Mouse (Mus musculus) gastrocnemius, postnatal 25 days (tissue): Measurements from ENCODE around the gene Gja6. TPM values are rescaled to one million over a fixed set of nuclear protein-coding genes. Genes with fewer than 3 reads are reported as not detected.

Experiments
- DNase-seq: peaks from one replicate; pipeline ENCODE4 v3.0.0; 2022
- long read RNA-seq, 2 experiments: library from polyadenylated mRNA; stranded (forward); transcript quantifications; one replicate each; pipeline ENCODE4 v2.0.0; 2021
- total RNA-seq, 2 experiments: library from RNA; stranded (reverse); gene quantifications; 1 replicate in 1 of 2; 2 replicates in 1 of 2; pipeline ENCODE4 v1.2.3; 2021

Gene Gja6
- not detected for total RNA-seq
- long read RNA-seq, experiment 1 = 0 reads
- long read RNA-seq, experiment 2 = 0 reads

DNA sequence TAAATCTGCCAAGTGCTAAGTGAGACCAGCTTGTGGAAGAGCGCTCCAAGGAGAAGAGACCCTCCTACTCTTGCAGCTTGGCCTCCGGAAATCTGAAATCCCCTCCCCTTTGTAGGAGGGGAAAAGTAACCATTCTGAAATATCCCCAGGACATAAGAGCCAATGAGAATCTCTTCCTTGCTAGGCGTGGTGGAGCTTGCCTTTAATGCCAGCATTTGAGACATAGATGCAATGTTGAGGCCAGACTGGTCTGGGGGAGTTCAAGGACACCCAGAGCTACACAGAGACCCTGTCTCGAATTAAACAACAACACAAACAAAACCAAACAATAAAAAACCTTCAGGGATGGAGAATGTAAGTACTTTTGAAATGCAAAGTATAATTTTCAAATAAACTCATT lies at the start of gene Gja6:
Gene Gja6, minus strand, starts transcription at position 101 of the 400 bp plus-strand sequence.
- DNase-seq = no peak

DNA sequence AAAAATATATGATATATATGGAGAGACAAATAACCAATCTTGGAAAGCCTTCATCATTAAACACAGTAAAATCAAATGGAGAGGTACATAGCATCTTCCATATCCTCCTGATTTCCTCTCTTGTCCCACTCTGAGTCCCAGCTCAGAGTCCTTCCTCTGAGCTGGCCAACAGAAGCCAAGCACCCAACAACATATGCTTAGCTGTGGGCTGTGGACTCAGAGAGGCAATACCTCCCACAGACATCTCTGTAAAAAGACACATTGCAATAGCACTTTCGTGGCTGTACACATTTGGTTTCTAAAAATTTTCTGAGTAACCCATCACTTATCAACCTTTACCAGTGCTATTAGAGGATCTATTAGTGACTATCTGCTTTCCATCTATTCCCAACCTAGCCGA lies 42.7 kb upstream of the Gja6 start:
- no peak for DNase-seq

DNA sequence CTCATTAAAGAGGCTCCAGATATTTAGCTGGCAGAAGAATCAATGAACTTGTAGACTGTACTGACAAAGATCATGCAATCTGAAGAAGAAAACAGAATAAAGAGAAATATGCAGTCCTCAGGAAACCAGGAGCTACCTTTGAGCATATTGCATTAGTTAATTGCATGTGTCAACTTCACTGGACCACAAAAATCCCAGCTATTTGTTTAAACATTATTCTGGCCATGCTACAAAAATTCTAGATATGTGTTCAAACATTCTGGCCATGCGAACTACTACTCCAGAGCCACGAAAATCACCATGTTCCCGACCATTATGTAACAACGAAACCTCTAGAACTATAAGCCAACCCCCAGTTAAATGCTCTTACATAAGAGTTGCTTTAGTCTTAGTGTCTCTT lies 37.9 kb upstream of the Gja6 start:
- DNase-seq = no peak

DNA sequence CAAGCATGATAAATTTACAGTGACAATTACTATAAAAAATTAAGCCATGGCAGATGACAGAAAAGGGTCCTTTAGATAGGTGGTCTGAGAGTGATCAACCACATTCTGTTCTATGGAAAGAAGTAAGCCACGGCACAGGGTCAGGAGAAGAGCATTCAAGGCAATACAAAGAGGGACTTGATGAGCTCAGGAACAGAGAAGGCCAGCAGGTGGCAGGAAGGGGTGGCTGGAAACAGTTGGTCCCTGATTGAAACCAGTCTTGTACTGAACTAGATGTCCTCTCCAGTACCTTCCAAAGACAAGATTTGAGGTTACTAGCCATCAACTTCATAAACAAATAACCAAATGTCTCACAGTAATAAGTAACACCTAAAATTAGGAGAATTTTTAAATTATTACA lies 28.7 kb upstream of the Gja6 start:
- DNase-seq = no peak

DNA sequence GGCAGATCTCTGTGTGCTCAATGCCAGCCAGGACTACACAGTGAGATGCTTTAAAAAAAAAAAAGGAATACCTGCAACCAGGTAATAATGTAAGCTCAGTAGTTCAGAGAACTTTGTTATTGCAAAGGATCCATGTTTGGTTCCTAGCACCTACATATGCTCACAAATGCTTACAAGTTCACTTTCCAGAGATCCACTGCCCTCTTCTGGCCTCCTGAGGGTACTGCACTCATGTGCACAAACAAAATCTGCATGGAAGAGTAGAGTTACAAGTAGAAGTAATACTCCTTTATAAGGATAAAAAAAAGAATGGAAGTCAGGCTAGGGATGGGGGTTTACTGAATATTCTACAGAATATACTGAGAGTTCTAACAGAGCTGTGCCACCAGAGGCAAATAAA lies 23.8 kb upstream of the Gja6 start:
- no peak for DNase-seq

DNA sequence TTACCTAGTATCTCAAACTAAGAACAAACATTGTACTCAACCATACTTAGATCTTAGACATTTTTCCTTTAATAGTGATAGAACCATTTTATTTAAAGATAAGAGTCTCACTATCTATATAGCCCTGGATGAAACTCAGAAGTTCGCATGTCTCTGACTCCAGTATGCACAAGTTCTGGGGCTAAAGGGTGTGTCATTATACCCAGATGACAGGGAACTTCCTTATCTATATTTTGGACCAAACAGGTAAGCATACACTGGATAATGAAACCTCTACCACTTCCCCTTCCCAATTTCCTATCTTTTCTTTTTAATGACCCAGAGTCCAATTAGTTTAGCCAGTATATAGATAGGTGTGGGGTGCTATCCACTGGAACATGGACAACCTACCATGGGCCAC lies 22.0 kb upstream of the Gja6 start:
- no peak for DNase-seq

DNA sequence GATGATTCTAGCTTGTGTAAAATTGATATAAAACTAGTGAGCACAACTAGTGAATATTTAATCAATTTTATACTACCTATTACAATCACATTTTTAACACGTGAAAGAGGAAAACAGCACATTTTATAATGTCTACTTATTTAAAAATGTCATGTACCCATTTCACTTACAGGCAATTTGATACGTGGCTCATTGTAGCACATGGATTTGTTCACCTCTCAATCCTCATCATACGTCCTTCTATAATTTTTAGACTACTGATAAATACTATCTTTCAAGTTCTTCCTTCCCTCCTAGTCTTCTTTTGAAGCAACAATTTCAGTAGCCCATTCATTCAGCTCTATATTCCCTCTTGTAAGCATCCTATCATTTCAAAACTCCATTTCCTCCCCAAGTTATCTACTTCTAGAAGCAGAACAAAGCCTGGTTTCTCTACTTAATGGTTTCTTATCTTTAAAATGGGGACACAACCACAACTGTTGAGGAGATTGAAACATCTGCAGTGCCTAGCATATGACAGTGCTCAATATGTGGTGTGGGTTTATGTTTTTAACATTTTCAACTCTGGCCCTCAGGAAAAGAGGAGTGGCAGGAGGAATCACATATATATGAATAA lies 12.3 kb upstream of the Gja6 start:
- no peak for DNase-seq

DNA sequence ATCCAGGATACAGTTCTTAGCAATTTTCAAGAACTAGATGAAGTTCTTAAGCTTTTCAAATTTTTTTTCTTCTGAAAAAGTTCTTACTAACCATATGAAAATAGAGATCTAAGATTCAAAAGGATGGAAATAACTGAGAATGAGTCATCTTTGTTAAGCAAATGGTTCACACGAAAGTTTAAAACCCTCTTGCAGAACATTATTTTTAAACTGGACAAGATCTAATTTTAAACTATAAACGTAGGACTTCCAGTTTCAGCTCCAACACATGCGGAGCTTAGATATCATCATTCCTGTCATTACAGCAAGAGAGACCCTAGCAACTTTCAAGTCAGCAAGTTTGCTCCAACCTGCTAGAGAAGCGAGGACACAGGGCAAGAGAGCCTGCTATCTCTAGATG lies 375 bp downstream of the Gja6 start:
- DNase-seq = no peak

DNA sequence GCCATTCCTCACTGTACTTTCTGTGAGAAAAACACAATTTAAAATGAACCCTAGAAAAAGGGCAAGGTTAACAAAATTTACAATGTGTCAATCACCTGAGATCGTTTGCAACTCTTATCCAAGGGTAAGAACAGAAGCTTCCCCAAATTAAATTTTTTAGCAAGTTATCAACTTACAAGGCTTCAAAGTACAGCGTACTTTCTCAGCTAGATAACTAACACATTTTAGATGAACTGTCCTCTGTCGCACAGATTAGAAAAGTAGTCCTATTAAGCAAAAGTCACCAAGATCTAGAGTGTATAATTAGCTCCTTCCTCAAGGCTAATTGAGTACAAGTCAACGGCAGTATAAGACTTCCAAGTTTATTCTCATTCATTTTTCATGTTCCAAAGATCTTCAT lies 939 bp downstream of the Gja6 start:
- no peak for DNase-seq

DNA sequence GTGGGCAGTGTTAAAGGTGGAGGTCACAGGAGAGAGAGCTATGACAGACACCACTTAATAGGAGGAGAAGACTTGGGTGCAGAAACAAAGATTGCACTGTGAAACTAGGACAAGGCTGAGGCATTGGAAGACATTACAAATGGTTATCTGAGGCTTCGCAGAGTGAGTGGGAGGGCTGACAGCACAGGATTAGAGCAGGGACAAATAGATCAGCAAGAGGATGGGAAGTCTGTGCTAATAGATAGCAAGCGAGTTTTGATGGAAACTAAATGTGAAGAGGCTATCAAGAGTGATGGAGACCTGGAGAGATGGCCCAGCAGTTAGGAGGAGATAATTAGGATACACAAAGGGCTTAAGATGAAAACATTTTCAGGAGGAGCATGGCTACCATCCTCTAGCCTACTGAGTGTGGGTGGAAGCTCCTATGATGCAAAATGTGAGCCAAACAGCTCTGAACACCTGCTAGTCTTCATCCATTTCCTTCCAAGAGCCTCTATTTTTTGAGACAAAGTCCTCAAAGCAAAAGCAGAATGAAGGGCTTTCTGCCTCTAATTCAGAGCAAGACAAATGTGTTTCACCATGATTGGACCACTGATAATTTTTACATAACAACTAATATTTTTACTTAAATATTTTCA lies 1.7 kb downstream of the Gja6 start:
- DNase-seq = no peak

DNA sequence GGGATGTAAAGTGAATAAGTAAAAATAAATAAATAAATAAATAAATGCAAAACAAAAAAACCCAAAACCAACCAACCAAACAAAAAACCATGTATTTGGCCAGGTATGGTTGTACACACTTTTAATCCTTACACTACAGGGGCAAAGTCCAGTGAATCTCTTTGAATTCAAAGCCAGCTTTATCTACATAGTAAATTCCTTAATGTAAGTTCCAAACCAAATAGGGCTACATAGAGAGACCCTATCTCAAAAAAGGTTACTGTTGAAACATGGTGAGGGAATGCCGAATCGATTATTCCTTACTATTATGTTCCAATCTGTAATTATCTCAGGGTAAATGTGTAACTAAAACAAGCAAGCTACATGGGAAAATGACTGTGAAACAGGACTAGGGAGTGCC lies 5.7 kb downstream of the Gja6 start:
- no peak for DNase-seq

DNA sequence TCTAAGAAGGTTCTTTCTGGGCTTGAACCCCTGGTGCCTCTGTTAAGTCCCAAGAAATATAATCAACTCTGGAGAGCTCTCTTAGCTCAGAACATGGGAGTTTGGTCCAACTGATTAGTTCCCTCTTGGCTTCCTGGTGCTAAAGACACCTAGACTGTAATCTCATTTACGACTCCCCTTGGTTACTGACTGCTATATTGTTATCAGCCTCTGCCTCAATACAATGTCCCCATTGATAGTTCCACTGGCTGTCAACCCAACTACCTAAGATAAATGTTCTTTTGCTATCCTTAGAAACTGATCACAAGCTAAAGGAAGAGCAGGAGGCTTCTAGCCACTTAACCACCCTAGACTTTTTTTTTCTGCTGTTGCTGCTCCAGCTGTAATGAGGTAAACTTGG lies 14.8 kb downstream of the Gja6 start:
- DNase-seq = no peak

DNA sequence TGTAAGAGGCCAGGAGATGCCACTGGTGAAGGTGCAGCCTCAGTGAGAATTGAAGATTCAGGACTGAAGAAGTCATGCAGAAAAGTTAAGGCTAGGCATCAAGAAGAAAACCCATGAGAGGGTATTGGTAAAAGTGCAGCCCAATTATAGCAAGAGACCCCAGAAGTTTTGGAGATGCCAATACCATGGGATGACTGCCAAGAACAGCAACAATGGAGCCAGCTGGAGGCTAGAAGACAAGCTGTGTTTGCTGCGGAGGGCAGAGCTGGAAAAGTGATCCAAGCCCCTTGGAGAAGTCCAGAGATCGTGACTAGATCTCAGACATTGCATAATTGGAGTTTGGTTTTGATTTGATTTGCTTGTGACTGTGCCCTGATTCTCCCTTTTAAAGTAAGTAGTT lies 20.6 kb downstream of the Gja6 start:
- no peak for DNase-seq

DNA sequence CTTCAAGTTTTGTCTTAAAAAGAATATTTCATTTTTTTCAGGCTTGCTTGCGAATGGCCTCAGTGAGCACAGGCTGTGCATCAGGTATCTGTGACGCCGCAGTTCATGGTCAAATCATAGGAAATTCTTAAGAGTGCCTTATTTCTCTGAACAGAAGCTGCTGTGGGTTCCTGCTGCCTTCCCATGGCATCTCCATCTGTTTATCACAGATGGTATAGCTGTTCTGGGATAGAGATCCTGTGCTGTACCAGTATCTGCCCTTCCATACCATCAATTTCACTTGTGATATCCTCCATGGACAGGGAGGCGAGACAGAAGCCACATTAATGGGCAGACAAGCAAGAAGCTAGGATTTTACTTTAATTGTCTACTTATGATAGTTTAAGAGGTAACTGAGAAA lies 40.3 kb downstream of the Gja6 start:
- DNase-seq = no peak

DNA sequence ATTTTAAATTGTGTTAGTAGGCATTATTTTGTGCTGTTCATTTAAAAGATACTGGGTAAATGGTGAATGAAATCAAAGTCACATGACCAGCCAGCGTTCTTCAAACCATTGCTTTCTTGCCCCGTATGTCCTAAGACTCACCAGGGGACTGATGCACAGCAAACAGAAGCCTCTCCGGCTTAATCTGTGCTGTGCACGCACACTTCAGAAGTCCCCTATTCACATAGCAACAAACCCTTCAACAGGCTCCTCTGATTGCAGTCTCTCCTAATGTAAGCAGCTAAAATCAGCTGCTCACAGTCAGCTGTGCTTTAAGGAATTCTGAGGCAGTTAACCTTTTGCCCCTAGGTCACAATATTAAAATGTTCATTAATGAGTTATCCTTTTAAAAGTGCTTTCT lies 41.8 kb downstream of the Gja6 start:
- DNase-seq = no peak

DNA sequence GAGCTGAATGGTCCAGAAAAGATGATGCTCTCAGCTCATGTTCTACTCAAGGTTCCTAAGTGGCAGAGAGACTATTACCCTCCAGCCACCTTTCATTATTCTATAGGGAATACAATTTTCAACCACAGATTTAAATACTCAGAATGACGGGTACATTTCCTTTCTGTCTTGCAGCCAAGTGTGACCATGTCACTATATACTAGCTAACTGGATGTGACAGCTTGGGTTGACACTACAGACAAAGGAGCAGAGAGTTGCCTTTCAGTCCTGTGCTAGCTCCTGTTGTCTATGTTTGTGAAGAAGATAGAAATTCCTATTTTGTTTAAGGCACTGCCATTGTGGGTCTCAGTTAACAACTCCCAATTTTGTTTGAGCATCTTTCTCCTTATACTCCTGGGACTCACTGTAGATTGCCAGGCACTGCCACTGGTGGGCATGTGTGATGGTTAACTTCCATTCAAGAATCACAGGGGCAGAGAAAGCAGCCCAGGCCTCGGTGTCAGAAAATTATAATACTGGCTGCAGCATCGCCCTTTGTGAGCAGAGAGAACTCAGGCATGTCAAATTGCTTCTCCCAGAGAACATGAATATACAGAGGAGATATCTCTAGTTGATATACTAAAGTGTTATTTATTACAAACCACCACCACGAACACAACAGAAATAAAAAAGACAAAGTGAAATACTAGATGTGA lies 43.0 kb downstream of the Gja6 start:
- no peak for DNase-seq

Other genes with a start within 250 kb of the Gja6 start
- gene Ppef1, start 171.3 kb downstream of the Gja6 start, total RNA-seq = not detected
- gene Rs1, start 139.0 kb downstream of the Gja6 start, total RNA-seq = under 1 TPM; 0.27 to 0.28 TPM
- gene Cdkl5, start 87.7 kb upstream of the Gja6 start, total RNA-seq = 1 to 10 TPM in 1 of 2 experiments, under 1 TPM in 1; 0.95 to 1.1 TPM
- under 1 TPM; 0.24 to 0.26 TPM for gene Scml2, start 210.1 kb upstream of the Gja6 start, total RNA-seq